Mouse (Mus musculus) CD4-positive, CD25-positive, alpha-beta regulatory T cell, adult 4 months (primary cell): ENCODE measurements around the gene Cdk2ap2. TPM values are rescaled to one million over a fixed set of nuclear protein-coding genes. Genes with fewer than 3 reads are reported as not detected.

Experiments
- ATAC-seq: one replicate; pipeline ENCODE4 v1.8.0; 2017
- polyA plus RNA-seq, 2 experiments: library from polyadenylated mRNA; unstranded; fragments of 100-300 nt; shearing (Covaris generic); gene quantifications; one replicate each; pipeline ENCODE4 v1.2.1; 2017

Cdk2ap2 gene
- polyA plus RNA-seq, 2 experiments from 2014 or later, result 328 to 403 TPM

DNA sequence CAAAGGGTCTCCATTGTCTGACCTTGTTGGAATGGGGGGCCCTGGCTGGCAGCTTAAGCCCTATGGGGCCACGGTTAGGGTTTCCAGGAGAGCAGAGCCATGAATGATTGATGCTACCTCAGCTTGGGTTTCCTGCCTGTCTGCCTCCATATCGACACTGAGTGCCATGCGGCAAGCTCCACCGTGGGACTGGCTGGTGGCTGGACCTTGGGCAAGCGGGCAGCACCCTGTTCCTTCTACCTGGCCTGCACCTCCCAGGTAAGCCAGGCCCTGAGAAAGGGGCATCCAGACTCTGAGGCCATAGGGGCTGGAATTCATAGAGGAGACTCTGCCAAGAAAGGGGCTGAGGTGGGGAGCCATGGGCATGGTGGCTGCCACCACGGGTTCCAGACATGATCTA lies 43.2 kb downstream of the Cdk2ap2 start:
- no peak for ATAC-seq

GRCm38 (mm10) chr19:4142416-4143173 lies 45.6 kb downstream of the Cdk2ap2 start:
- no peak for ATAC-seq

GRCm38 (mm10) chr19:4143759-4144268 lies 46.8 kb downstream of the Cdk2ap2 start, which contains the start of gene Cabp4:
Gene Cabp4 (minus strand): TSS chr19:4144033.
- no peak for ATAC-seq

- ATAC-seq, result no peak
Observed at GRCm38 (mm10) chr19:4144550-4145498, 47.8 kb downstream of the Cdk2ap2 start.

GRCm38 (mm10) chr19:4145936-4146335 lies 49.0 kb downstream of the Cdk2ap2 start:
- no peak for ATAC-seq

- no peak for ATAC-seq
Observed at GRCm38 (mm10) chr19:4146366-4147021, 49.5 kb downstream of the Cdk2ap2 start.

- no peak for ATAC-seq
Observed at GRCm38 (mm10) chr19:4147022-4147405, 50.0 kb downstream of the Cdk2ap2 start.

DNA sequence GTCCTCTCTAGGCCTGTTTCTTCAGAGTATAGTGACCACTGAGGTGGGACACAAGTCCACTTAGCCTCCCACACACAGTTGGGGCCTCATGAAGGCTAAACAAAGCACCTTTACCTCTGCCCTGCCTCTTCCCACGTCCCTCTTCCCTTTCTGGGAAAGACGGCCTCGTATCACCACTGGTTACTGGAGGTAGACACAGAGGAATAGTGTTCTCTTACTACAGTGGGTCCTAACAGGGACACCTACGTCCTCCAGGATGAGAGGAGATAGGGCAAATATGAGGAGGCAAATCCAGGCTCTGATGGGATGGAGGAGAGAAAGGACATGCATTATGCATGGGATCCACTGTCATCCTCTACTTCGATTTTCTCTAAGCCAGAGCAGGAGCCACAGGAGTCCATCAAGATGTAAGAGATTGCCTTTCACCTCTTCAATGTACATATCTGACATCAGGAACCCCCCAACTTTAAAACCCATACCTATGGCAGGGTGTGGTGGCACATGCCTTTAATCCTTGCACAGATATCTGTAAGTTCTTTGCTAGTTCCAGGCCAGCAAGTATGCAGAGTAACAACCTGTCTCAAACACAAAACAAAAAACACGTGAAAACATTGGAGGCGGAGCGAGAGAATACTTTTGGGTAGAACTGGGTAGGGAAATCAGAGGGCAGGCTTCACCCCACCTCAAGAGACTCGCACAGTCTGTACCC lies 51.0 kb downstream of the Cdk2ap2 start:
- ATAC-seq, result no peak

- peak; percentile 98 for ATAC-seq
Observed at GRCm38 (mm10) chr19:4148491-4148806, 51.5 kb downstream of the Cdk2ap2 start, which contains the start of gene Coro1b. Gene Coro1b (plus strand): TSS chr19:4148619.

Other genes starting within 250 kb of the Cdk2ap2 start
- 1 to 10 TPM; 2.5 to 3.7 TPM for gene Chka, start 245.4 kb upstream of the Cdk2ap2 start, polyA plus RNA-seq
- gene Tcirg1, start 190.0 kb upstream of the Cdk2ap2 start, polyA plus RNA-seq, result 100 to 1,000 TPM in 1 of 2 experiments, 10 to 100 TPM in 1; 51.3 to 100 TPM
- gene Ndufs8, start 184.4 kb upstream of the Cdk2ap2 start, polyA plus RNA-seq, result 100 to 1,000 TPM; 219 to 234 TPM
- gene Aldh3b1, start 167.4 kb upstream of the Cdk2ap2 start, polyA plus RNA-seq, result under 1 TPM in 1 of 2 experiments, not detected in 1; 0.85 TPM
- 10 to 100 TPM; 20.8 to 54.2 TPM for gene Unc93b1, start 162.0 kb upstream of the Cdk2ap2 start, polyA plus RNA-seq
- gene Aldh3b3, start 138.5 kb upstream of the Cdk2ap2 start, polyA plus RNA-seq, result not detected
- not detected for gene Aldh3b2, start 124.9 kb upstream of the Cdk2ap2 start, polyA plus RNA-seq
- gene Acy3, start 110.6 kb upstream of the Cdk2ap2 start, polyA plus RNA-seq, result 1 to 10 TPM in 1 of 2 experiments, not detected in 1; 1.5 TPM
- gene Tbx10, start 104.4 kb upstream of the Cdk2ap2 start, polyA plus RNA-seq, result not detected
- gene Nudt8, start 96.6 kb upstream of the Cdk2ap2 start, polyA plus RNA-seq, result 10 to 100 TPM; 10.7 to 15.2 TPM
- gene Gm49405, start 96.6 kb upstream of the Cdk2ap2 start, polyA plus RNA-seq, result under 1 TPM; 0.78 to 0.96 TPM
- gene Doc2g, start 93.9 kb upstream of the Cdk2ap2 start, polyA plus RNA-seq, result 1 to 10 TPM; 1.1 to 2.1 TPM
- gene Ndufv1, start 84.4 kb upstream of the Cdk2ap2 start, polyA plus RNA-seq, result 100 to 1,000 TPM; 109 to 164 TPM
- 100 to 1,000 TPM; 543 to 655 TPM for gene Gstp1, start 59.2 kb upstream of the Cdk2ap2 start, polyA plus RNA-seq
- gene Gstp2, start 51.2 kb upstream of the Cdk2ap2 start, polyA plus RNA-seq, result 1 to 10 TPM; 4.2 to 5.3 TPM
- gene Gstp3, start 37.6 kb upstream of the Cdk2ap2 start, polyA plus RNA-seq, result 100 to 1,000 TPM; 158 to 206 TPM
- not detected for gene Cabp2, start 15.6 kb upstream of the Cdk2ap2 start, polyA plus RNA-seq
- gene Pitpnm1, start 2.8 kb downstream of the Cdk2ap2 start, polyA plus RNA-seq, result 100 to 1,000 TPM in 1 of 2 experiments, 10 to 100 TPM in 1; 98.7 to 113 TPM
- gene Aip, start 28.7 kb downstream of the Cdk2ap2 start, polyA plus RNA-seq, result 100 to 1,000 TPM; 179 to 208 TPM
- under 1 TPM in 1 of 2 experiments, not detected in 1; 0.29 TPM for gene Gpr152, start 42.6 kb downstream of the Cdk2ap2 start, polyA plus RNA-seq
- gene Cabp4, start 46.9 kb downstream of the Cdk2ap2 start, polyA plus RNA-seq, result under 1 TPM; 0.79 to 0.92 TPM
- 100 to 1,000 TPM; 236 to 310 TPM for gene Coro1b, start 51.4 kb downstream of the Cdk2ap2 start, polyA plus RNA-seq
- 100 to 1,000 TPM; 836 to 870 TPM for gene Ptprcap, start 56.4 kb downstream of the Cdk2ap2 start, polyA plus RNA-seq
- gene Rps6kb2, start 66.2 kb downstream of the Cdk2ap2 start, polyA plus RNA-seq, result 10 to 100 TPM; 31.7 to 39.0 TPM
- 10 to 100 TPM in 1 of 2 experiments, 1 to 10 TPM in 1; 9.4 to 11.9 TPM for gene Carns1, start 78.3 kb downstream of the Cdk2ap2 start, polyA plus RNA-seq
- gene Tbc1d10c, start 94.1 kb downstream of the Cdk2ap2 start, polyA plus RNA-seq, result 100 to 1,000 TPM; 594 to 924 TPM
- gene Ppp1ca, start 94.9 kb downstream of the Cdk2ap2 start, polyA plus RNA-seq, result 100 to 1,000 TPM; 835 to 936 TPM
- 10 to 100 TPM; 63.6 to 83.6 TPM for gene Rad9a, start 104.5 kb downstream of the Cdk2ap2 start, polyA plus RNA-seq
- gene Clcf1, start 117.1 kb downstream of the Cdk2ap2 start, polyA plus RNA-seq, result 10 to 100 TPM; 35.0 to 46.5 TPM
- not detected for gene AC109138.7, start 117.2 kb downstream of the Cdk2ap2 start, polyA plus RNA-seq
- gene Pold4, start 134.7 kb downstream of the Cdk2ap2 start, polyA plus RNA-seq, result 100 to 1,000 TPM; 117 to 127 TPM
- gene Ssh3, start 172.0 kb downstream of the Cdk2ap2 start, polyA plus RNA-seq, result 10 to 100 TPM in 1 of 2 experiments, 1 to 10 TPM in 1; 8.1 to 15.9 TPM
- 1 to 10 TPM; 2.4 to 2.5 TPM for gene Ankrd13d, start 186.0 kb downstream of the Cdk2ap2 start, polyA plus RNA-seq
- 100 to 1,000 TPM in 1 of 2 experiments, 10 to 100 TPM in 1; 93.7 to 101 TPM for gene Grk2, start 209.0 kb downstream of the Cdk2ap2 start, polyA plus RNA-seq